Mouse (Mus musculus): Measurements from ENCODE around the gene Pigyl. TPM values are rescaled to one million over a fixed set of nuclear protein-coding genes. Genes with fewer than 3 reads are reported as not detected.

Pigyl gene
- polyA plus RNA-seq, 1 experiment from 2014 or later, result 99.3 TPM

Small RNA genes within 50 kb of the gene (microRNA-seq; reads per million reads assigned to microRNA genes)
- gene Mir7084, result not detected

Other genes with a start within 250 kb of the Pigyl start
- 12.0 and 21.4 TPM in 2 replicates for gene Rab3d, start 238.7 kb upstream of the Pigyl start, polyA plus RNA-seq (2014; fragmentation: Nextera tagmentation; extraction: Ambion mirVana)
- gene Ccdc159, start 229.4 kb upstream of the Pigyl start, polyA plus RNA-seq (2014; fragmentation: Nextera tagmentation; extraction: Ambion mirVana), result 7.0 and 8.1 TPM in 2 replicates
- 48.6 and 49.6 TPM in 2 replicates for gene Tmem205, start 229.3 kb upstream of the Pigyl start, polyA plus RNA-seq (2014; fragmentation: Nextera tagmentation; extraction: Ambion mirVana)
- gene Plppr2, start 219.8 kb upstream of the Pigyl start, polyA plus RNA-seq (2014; fragmentation: Nextera tagmentation; extraction: Ambion mirVana), result 83.5 and 89.6 TPM in 2 replicates
- gene Swsap1, start 201.1 kb upstream of the Pigyl start, polyA plus RNA-seq (2014; fragmentation: Nextera tagmentation; extraction: Ambion mirVana), result 10.1 and 21.3 TPM in 2 replicates
- 0.67 and 2.0 TPM in 2 replicates for gene Epor, start 193.3 kb upstream of the Pigyl start, polyA plus RNA-seq (2014; fragmentation: Nextera tagmentation; extraction: Ambion mirVana)
- 1.8 TPM in 2 replicates for gene Rgl3, start 167.4 kb upstream of the Pigyl start, polyA plus RNA-seq (2014; fragmentation: Nextera tagmentation; extraction: Ambion mirVana)
- 2.9 and 5.4 TPM in 2 replicates for gene Ccdc151, start 154.2 kb upstream of the Pigyl start, polyA plus RNA-seq (2014; fragmentation: Nextera tagmentation; extraction: Ambion mirVana)
- gene Prkcsh, start 154.0 kb upstream of the Pigyl start, polyA plus RNA-seq (2014; fragmentation: Nextera tagmentation; extraction: Ambion mirVana), result 74.1 and 77.5 TPM in 2 replicates
- 132 and 146 TPM in 2 replicates for gene Elavl3, start 104.8 kb upstream of the Pigyl start, polyA plus RNA-seq (2014; fragmentation: Nextera tagmentation; extraction: Ambion mirVana)
- not detected in 2 replicates for gene Gm49318, start 85.6 kb upstream of the Pigyl start, polyA plus RNA-seq (2014; fragmentation: Nextera tagmentation; extraction: Ambion mirVana)
- gene Zfp653, start 85.5 kb upstream of the Pigyl start, polyA plus RNA-seq (2014; fragmentation: Nextera tagmentation; extraction: Ambion mirVana), result 13.5 and 14.2 TPM in 2 replicates
- gene Ecsit, start 71.4 kb upstream of the Pigyl start, polyA plus RNA-seq (2014; fragmentation: Nextera tagmentation; extraction: Ambion mirVana), result 56.8 and 64.2 TPM in 2 replicates
- gene Cnn1, start 57.6 kb upstream of the Pigyl start, polyA plus RNA-seq (2014; fragmentation: Nextera tagmentation; extraction: Ambion mirVana), result 0.43 and 0.66 TPM in 2 replicates
- 177 and 196 TPM in 2 replicates for gene Elof1, start 39.7 kb upstream of the Pigyl start, polyA plus RNA-seq (2014; fragmentation: Nextera tagmentation; extraction: Ambion mirVana)
- 0.26 and 0.40 TPM in 2 replicates for gene Acp5, start 21.1 kb upstream of the Pigyl start, polyA plus RNA-seq (2014; fragmentation: Nextera tagmentation; extraction: Ambion mirVana)
- gene Zfp872, start 31.2 kb downstream of the Pigyl start, polyA plus RNA-seq (2014; fragmentation: Nextera tagmentation; extraction: Ambion mirVana), result 0.17 and 0.67 TPM in 2 replicates
- gene Zfp809, start 68.9 kb downstream of the Pigyl start, polyA plus RNA-seq (2014; fragmentation: Nextera tagmentation; extraction: Ambion mirVana), result 10.7 and 12.0 TPM in 2 replicates
- 9.0 and 10.8 TPM in 2 replicates for gene Zfp599, start 103.0 kb downstream of the Pigyl start, polyA plus RNA-seq (2014; fragmentation: Nextera tagmentation; extraction: Ambion mirVana)
- gene Zfp810, start 150.8 kb downstream of the Pigyl start, polyA plus RNA-seq (2014; fragmentation: Nextera tagmentation; extraction: Ambion mirVana), result 37.7 and 42.8 TPM in 2 replicates
- 2.3 and 5.3 TPM in 2 replicates for gene Anln, start 232.3 kb downstream of the Pigyl start, polyA plus RNA-seq (2014; fragmentation: Nextera tagmentation; extraction: Ambion mirVana)

Data from neural tube, embryonic 14.5 days (tissue).